Mouse (Mus musculus) liver, embryonic 18 days (tissue): ENCODE measurements around the gene Mfap4. TPM values are rescaled to one million over a fixed set of nuclear protein-coding genes. Genes with fewer than 3 reads are reported as not detected.

Experiments used
- polyA plus RNA-seq: library from polyadenylated mRNA; depleted of rRNA; stranded (reverse); fragments of >200 nt; gene quantifications from 2 replicates; pipeline ENCODE4 v1.2.3, GENCODE M21; 2012; rRNA removed

Mfap4 gene
- polyA plus RNA-seq: 12.1 and 12.7 TPM in 2 replicates

DNA sequence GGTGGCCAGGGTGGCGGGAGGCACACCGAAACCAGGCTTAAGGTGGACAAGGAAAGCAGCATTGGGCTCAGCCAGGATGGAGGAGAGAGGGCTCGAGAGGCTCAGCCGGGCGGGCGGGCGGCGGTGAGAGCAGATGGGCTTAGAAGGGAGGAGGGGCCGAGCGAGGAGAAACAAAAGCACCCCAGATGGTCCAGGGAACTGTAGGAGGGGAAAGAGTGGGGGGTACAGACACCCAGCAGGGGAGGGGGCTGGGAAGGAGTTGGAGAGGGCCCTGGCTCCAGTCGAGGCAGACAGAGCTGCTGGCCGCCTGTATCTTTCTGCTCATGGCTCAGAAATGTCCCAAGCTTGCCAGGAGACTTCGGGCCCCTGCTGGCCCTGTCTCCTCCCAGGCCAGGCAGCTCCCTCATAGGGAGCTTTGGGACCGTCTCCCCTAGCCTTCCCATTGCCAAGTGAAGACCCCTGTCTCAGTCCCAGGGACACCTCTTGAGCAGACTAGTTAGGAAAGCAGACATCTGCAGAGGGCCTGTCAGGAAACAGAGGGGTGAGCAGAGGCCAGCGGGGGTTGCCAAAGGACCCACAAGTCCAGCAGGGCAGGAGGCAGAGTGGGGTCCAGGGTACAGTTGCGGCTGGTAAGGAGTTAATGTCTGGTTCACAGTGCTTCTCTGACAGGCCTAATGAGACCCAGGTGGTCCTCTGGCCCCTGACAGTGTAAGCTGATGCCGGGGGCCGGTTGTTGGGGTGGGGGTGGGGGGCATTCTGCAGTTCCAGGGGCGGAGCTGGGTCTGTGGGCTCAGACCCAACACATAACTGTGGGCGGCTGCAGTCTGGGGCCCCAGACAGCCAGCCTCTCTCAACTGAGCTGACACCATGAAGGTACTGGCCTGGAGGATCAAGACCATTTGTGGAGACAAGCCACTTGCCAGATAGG is at the start of gene Mfap4:
TSS of gene Mfap4 (plus strand) at position 819 of the 928 bp plus-strand sequence.

DNA sequence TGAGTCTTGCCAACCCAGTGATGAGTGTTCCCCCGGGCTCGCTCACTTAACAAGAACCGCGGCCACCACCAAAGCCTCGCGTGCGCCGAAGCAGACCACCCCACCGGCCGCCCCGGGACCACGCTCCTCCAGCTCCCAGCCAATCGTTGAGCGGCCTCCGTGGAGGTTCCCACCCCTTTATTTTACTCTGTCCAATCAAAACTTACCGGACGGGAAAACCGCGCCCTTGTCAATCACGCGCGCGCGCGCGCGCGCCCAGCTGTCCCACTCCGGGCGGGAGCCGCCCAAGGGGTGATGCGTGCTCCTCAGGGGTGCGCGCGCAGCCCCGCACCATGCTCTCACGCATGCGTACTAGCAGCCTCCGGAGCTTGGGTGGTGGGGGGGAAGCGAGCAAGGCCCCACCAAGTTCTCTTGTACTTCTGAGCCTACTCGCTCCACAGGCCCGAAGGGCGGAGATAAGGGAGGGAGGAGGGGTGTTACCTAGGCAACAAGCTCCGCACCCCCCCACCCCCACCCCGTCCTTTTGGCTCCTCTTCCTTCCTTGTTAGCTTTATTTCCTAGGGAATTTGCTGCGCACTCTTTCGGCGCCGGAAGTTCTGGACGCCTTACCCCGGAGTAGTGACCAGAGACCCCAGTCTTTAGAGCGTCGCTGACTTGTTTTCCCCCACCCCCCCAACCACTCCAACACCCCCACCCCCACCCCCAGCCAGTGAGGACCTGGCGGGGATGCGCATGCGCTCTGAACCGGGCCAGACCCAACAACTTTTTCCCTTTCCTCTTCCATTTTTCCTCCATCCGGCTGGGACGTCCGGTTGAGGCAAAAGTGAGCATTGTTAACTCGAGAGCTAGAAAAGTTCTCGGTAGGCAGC is 9.1 kb downstream of the Mfap4 start, which contains the start of gene Mapk7:
TSS of gene Mapk7 (minus strand) at position 278 of the 869 bp plus-strand sequence.

DNA sequence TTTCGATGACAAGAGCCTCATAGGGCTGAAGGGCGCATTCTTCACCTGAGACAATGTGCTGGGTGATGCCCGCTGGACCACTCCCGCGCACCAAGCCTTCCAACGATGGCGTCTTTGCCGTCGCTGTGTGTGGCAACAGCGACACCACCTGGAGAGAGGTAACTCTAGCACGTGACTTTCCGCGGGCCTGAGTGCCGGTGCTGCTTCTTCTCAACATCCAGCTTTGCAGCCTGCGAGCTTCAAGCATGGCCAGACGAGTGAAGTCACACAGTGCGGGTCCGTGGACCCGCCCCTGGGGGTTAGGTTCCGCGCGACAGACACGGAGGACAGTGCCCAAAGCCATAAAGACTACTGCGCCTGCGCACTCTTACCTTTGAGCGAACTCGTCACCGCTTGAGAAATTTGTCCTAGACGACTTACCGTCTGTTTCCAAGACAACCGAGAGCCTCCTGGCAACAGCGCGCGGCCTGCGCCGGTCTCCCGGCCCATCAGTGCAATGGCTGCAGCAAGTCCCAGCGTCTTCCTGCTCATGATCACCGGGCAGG is 19.6 kb downstream of the Mfap4 start, which contains the start of gene B9d1:
TSS of gene B9d1 (plus strand) at position 432 of the 545 bp plus-strand sequence.

Other genes with a start within 250 kb of the Mfap4 start
- gene Aldh3a2, start 218.0 kb upstream of the Mfap4 start, polyA plus RNA-seq: 65.0 and 87.3 TPM in 2 replicates
- gene Slc47a2, start 142.6 kb upstream of the Mfap4 start, polyA plus RNA-seq: 0.02 TPM in 2 replicates
- 19.4 and 20.3 TPM in 2 replicates for gene Slc47a1, start 107.1 kb upstream of the Mfap4 start, polyA plus RNA-seq
- 0.09 and 0.14 TPM in 2 replicates for gene Rnf112, start 31.3 kb upstream of the Mfap4 start, polyA plus RNA-seq
- 6.5 and 8.6 TPM in 2 replicates for gene Mapk7, start 9.0 kb downstream of the Mfap4 start, polyA plus RNA-seq
- 2.2 and 2.8 TPM in 2 replicates for gene B9d1, start 19.7 kb downstream of the Mfap4 start, polyA plus RNA-seq
- 2.7 TPM in 2 replicates for gene Epn2, start 94.3 kb downstream of the Mfap4 start, polyA plus RNA-seq
- gene Grap, start 167.8 kb downstream of the Mfap4 start, polyA plus RNA-seq: 3.6 and 4.2 TPM in 2 replicates
- 2.1 and 2.6 TPM in 2 replicates for gene Fam83g, start 198.7 kb downstream of the Mfap4 start, polyA plus RNA-seq
- gene Slc5a10, start 235.4 kb downstream of the Mfap4 start, polyA plus RNA-seq: not detected in 2 replicates